Mouse (Mus musculus) kidney, adult 2 months (tissue): ENCODE results near the gene B4galt1.

ENCODE experiments used
- CTCF ChIP-seq: fragments of 200-500 bp; conservative IDR thresholded peaks from 2 replicates; pipeline ENCODE4 v1.5.1; 2011; ENCODE audit warnings: low read depth, mild to moderate bottlenecking, control low read depth, low read length, moderate library complexity, mixed read lengths; ENCODE audit not compliant: insufficient read depth, insufficient read length
- POLR2A ChIP-seq: fragments of 200-500 bp; IDR thresholded peaks from one replicate; pipeline ENCODE4 v1.6.1; 2011; ENCODE audit warnings: low read depth, low read length, control low read depth

- TF ChIP-seq CTCF (no peak), POLR2A (no peak)
Measured at GRCm38 (mm10) chr4:40900071-40900470, 46.3 kb upstream of the B4galt1 start.
